Mouse (Mus musculus) cerebellum, adult 2 months (tissue): ENCODE measurements around the gene Muc1.

Experiments
- CTCF ChIP-seq: fragments of 200-500 bp; IDR thresholded peaks from 2 replicates; pipeline ENCODE4 v1.5.1; 2011; ENCODE audit warnings: low read depth, mild to moderate bottlenecking, control low read depth, low read length, moderate library complexity, borderline replicate concordance; ENCODE audit not compliant: insufficient read depth
- POLR2A ChIP-seq: fragments of 200-500 bp; IDR thresholded peaks from 2 replicates; pipeline ENCODE4 v1.6.1; 2011; ENCODE audit warnings: low read length, control low read depth, borderline replicate concordance; ENCODE audit not compliant: insufficient read depth

- TF ChIP-seq CTCF (no peak), POLR2A (no peak)
Observed at GRCm38 (mm10) chr3:89256177-89256576, 27.3 kb downstream of the Muc1 start.
